Mouse (Mus musculus): ENCODE measurements around the gene Kazn.

The Kazn gene

DNA sequence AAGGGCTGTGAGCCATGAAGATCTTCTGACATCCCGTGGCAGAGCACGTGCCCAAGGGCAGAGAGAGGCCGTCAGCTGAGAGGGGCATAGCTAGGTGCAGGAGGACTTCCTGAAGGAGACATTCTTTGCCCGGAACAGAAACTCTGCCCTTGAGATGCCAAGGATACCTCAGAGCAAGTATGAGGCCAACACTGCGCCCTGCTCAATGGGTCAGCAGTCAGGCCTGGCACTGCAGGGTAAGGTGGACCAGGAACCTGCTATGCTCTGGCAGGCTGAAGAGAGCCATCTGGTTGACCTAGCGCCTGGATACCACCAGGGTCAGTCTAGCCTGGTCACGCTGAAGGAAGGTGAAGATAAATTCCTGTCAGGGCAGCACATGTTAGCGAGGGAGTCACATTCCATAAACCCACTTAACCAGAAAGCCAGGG, 46.0 kb downstream of the Kazn start:
- no peak for DNase-seq (ENCODE audit: low spot score in 2 of 2)

DNA sequence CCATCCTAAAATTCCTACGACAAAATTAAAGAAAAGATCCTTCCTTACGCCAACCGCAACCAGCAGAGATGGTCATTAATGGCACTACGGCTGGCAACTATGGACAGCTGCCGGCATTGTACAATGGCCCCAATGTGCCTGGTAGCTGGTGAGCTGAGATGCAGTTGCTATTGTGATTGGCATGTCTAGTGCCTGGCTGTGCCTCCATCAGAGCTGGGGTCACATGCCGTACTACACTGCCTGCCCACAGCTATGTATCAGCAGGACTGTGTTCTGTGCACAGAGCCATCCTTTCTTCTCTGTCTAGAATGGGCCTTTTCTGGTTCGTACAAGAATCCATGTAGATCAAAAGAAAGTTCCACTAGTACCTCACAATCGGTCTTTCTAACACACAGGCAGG, 49.2 kb downstream of the Kazn start:
- no peak for DNase-seq (ENCODE audit: low spot score in 2 of 2)

DNA sequence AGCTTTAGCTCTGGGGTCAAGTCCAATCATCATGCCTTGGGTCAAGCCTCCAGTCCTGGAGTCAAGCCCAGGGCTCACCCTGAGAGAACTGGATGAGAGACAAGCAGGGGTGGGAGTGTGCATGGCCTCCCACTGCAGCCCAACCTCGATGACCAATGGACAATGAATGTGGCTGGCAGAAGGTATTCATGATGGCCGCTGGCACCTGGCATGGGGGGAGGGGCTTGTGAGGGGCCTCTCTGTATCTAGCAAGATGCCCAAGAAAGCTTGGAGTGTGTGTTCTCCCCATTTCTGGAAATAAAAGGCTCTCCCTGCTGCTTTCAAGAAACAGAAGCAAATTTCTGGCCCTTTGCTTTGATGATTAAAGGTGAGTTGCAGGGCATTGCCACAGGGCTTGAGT, 50.7 kb downstream of the Kazn start:
- no peak for DNase-seq (ENCODE audit: low spot score in 2 of 2)

DNA sequence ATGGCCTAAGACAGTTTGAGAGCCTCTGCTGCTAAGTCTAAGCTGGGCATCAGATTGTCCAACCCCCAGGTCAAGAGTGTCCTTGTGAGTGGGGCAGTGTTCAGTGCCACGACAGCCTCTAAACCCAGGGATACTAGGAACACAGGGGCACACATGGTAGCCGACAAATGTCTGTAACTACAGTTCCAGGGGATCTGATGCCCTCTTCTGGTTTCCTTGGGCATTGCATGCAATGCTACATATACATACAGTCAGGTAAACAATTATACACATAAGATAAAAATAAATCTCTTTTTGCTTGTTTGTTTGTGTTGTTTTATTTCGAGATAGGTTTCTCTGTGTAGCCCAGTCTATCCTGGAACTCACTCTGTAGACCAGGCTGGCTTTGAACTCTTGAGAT, 53.0 kb downstream of the Kazn start:
- DNase-seq (ENCODE audit: low spot score in 2 of 2), result no peak

DNA sequence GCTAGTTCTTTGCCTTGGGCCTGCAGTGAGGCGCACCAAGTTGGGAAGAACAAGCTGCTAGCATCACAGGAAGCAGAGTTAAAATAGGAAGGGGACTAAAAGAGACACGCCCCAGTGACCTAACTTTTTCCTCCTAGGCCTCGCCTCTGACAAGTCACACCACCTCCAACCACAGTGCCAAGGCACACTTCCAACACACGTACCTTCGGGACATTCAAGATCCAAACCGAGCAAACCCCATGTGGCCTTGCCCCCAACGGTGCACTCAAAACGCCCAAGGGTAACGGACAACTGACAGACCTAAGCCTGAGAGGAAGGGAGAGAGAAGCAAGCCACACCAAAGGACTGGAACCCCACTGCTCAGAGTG, 53.7 kb downstream of the Kazn start:
- no peak for DNase-seq (ENCODE audit: low spot score in 2 of 2)

DNA sequence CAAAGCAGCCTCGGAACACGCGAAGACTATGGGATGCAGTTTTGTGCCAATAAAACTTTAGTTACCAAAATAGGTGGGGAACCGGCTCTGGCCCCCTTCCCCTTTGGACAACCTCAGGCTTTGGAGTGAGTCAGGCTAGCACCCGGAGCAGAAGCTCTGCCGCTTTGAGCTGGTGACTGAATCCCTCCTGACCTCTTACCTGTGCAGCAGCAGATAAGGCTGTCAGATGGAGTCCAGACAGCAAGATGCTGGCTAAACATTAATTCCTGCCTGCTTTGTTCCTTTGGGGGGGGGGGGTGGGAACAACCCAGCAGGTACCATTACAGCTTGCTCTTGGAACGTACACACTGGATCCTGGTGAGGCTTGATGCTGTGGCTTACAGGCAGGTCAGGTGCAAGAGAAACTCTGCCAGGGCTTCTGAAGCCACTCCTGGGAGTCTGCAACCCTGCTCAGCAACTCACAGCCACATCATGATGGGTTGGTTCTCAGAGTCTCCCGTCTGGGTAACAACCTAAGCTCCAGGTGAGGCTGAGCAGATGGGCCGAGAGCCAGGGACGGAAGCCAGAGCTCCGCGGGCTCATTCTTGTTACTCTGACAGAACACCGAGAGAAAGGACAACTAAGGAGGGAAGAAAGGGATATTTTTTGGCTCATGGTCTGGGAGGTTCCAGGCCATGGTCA, 54.2 kb downstream of the Kazn start:
- DNase-seq (ENCODE audit: low spot score in 2 of 2), result no peak

DNA sequence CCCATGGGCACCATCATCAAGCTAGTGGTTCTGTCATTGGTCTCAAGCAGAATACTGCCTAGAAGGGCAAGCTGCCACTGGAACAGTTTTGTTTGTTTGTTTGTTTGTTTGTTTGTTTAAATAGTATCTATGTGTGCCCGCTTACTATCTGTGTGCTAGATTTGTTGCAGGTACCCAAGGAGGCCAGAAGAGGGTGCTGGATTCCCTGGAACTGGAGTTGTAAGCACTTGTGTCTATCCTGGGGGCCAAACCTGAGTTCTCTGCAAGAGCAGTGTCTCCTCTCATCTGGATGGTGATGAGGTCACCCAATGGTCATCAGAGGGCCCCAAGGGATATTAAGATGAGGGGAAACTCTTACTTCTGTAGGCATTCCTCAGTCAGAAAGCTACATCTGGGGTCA, 55.6 kb downstream of the Kazn start:
- no peak for DNase-seq (ENCODE audit: low spot score in 2 of 2)

DNA sequence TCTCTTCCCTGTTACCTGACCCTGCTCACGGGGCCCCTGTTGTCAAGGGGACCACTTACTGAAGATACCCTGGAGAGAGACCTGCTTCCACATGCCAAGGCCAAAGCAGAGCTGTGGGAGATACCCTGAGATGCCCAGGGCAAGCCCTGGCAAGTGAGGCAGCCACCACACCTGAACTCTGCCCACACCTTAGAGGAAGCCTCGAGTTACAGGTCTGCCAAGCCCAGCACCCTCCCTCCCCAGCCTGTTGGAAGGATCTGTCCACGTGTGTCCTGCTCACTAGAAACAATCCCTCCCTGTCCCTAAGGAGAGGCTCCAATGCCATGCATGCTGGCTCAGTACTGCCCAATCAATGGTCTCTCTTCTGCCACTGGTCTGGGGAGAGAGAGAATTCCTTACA, 56.2 kb downstream of the Kazn start:
- DNase-seq (ENCODE audit: low spot score in 2 of 2), result no peak

DNA sequence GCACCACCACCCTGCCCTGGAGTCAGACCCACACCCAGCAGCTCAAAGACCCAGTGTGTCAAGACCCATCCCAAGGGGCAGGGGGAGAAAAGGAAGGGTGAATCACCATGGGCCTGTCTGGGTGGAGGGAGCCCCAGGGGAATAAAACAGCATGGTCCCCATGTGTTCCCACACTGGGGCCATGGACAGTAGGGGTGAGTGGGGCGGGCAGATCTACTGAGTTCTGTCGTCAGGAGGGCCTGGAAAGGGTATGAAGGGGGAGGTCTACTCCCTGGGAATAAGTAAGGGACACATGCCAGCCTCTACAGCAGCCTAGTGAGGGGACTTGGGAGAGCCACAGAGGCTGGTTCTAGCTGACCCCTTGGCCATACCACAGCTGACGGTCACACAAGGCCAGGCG, 57.6 kb downstream of the Kazn start:
- no peak for DNase-seq (ENCODE audit: low spot score in 2 of 2)

DNA sequence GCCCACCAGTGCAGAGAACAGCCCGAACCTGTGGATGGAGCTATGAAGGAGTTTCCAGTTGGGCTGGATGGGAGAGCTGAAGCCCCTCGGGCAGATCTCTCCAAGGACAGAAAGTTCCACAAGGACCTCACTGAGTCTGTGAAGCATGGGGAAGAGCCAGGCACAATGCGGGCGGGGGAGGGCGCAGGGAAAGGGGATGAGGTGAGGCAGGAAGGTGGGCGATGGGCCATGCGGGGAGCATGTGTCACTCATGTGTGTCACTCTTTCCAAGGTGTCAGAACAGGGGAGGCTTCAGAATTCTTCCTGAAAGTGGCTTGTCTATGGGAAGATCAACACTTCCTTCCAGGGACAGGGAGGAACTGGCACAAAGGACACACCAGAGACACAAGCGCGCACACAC, 58.3 kb downstream of the Kazn start:
- no peak for DNase-seq (ENCODE audit: low spot score in 2 of 2)

DNA sequence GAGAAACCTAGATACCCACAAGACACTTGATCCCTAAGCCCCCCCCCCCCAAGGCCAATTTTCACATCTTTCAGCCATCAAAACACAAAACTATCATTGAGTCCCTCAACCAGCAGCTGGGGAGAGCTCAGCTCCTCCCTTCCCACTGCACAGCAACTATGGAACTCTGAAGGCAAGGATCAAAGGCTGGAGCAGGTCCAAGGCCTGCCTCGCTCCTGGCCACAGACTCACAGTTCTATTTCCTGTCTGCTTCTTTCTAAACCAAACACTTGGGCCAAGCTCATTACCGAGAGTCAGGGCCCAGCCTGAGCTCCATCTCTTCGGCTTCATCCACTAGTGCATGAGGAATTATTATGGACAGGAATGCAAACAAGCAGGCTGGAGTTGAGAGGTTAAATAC, 58.9 kb downstream of the Kazn start:
- DNase-seq (ENCODE audit: low spot score in 2 of 2), result no peak

DNA sequence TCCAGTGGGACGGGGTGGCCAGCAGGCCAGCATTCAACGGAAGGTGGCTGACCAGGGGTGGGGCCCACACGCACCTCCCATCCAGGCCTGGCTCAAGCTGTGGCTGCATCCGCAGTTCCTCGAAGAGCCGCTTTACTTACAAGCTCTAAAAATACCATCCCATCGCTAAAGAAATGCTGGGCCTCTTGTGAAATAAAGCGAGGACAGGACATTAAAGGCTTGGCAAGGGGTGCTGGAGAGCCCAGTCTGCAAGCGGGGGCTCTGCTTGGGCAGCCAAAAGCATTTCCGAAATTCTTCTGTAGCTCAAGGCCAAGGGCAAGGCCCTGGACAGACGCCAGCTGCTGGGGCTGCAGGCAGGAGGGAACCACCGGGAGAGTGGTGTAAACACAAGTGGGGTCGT, 59.7 kb downstream of the Kazn start:
- DNase-seq (ENCODE audit: low spot score in 2 of 2), result no peak

DNA sequence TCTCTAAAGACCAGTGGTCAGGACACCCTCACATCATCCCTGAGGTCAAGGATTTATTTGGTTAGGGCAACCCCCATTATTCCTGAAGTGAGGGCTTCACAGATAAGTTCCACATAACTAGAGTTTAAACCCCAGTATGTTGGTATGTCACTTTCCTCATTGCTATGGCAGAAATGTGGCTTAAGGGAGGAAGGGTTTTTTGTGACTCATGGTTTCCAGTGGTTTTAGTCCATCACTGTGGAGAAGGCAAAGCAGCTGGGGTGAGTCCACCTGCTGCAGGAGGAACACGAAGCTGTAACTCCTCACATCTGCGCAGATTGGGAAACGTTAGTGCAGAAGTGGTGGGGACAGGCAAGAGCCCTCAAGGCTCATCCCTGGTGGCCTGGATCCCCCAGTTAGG, 62.5 kb downstream of the Kazn start:
- no peak for DNase-seq (ENCODE audit: low spot score in 2 of 2)

DNA sequence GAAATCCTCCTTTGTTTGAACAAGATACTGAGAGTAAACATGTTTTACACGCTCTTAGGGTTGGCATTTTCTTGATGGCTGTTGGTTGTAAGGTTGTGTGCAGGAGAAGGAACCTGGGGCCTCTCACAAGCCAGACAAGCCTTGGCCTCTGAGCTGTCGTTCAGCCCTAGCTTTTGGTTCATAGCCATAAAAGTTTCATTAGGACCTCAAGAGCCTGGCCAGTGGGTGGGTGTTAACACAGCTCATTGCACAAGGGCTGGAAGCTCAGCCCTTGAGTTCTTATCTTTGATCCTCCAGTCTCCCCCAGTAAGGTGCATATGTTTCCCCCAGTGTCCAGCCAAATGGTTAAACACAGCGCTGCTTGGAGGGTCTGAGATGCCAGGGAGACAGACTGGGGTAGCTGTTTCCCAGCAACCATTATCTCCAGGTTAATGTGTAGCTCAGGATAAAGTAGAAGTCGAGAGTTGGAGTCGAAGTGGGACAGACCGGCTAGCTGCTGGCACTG, 65.2 kb downstream of the Kazn start:
- no peak for DNase-seq (ENCODE audit: low spot score in 2 of 2)

DNA sequence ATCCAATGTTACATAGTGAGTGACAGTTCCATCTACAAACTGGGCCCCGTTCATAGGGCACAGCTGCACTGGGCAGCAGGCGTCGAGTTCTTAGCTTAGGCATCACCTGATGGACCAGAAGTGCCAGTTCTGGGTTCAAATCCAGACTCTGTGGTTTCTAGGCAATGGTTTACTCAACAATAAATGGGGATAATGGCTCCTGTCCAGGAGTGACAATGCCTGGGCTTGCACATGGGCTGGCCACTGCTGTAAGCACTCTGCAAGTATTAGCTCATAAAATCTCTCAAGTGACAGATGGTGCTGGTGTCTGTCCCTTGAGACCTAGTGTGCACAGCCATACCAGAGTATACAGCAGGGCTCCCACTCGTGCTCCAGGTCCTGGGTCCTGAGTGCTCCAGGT, 66.3 kb downstream of the Kazn start:
- DNase-seq (ENCODE audit: low spot score in 2 of 2), result no peak

DNA sequence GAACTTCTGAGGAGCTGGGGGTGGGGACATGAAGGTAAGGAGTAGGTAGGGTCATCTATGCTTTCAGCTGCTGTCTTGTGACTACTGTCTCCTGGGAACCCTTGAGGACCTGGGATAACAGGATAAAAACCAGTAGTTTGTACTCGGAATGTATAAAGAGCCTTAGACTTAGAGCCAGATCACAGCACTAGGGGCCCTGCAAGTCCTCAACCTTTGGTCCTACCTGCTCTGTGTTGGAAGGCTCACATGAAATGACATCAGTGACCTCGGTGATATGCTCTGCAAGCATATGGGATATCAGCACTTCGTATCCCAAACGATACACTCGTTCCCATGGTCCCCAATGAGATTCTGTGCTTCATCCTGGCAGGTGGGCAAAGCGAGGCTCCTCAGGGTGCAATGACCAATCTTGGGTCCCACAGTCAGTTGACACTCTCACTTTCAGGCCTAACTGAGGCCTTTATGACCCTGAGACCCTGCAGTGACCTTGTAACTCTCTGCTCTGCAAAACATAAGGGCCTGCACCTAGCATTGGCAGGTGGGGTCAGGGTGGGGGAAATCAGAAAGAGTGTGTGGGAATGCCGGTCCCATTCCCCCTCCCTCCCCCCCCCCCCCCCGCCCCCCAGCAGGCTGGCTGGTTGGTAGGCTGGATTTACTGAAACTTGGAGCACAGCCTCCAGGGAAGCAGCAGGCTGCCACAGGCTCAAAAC, 67.3 kb downstream of the Kazn start:
- no peak for DNase-seq (ENCODE audit: low spot score in 2 of 2)

DNA sequence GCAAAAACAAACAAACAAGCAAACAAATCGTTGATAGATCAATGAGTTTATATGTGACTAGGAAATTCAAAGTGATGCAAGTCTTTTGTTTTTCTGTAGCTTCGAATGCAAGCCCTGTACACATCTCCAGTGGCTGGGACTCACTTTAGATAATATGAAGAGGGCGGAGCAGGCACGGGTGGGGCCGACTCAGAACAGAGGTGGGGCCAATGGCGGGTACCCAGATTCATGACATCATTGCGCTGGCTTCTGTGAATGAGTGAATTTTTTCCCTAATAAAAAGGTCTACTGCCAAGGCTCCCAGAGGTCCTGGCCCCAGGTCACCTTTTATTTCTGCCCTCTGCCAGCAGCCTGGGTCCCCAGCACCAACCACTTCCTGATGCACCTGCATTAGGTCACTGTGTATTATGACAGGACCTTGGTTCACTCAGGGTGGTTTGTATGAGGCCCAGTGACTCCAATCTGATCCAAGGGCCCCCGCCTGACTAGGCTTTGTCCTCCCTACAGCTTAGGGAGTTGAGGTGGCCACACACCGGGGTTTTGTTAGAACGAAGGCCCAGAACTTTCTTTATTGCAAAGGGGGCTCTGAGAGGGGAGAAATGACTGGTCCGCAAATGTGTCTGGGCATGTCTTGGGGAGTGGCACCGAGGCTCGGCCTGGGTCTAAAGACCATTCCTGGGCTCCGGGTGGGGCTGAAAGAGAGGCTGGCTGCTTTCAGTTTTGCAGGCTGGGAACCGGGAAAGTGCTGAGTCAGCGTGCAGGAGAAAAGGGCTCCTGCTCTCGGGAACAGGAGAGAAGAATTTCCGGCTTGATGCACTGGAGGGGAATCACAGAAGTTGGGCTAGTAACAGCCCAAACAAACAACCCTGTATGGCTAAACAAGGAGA, 68.1 kb downstream of the Kazn start:
- DNase-seq (ENCODE audit: low spot score in 2 of 2), result no peak

DNA sequence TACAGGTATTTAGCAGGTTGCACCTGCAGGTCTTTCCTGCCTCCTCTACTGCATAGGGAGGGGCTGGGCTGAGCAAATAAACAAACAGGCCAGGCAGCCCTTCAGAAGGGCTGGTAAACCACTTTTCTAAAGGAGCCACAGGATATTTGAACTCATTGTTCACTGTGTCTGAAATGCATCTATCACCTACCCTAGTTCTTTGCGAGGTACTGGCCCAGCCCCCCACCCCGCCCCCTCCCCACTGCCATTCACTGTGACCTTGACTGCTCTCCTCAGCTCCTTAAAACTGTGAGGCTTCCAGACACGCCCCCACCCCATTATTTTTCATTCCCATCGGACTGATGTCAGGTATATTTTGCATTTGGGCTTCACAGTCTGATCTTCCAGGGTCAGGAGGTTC, 69.6 kb downstream of the Kazn start:
- no peak for DNase-seq (ENCODE audit: low spot score in 2 of 2)

DNA sequence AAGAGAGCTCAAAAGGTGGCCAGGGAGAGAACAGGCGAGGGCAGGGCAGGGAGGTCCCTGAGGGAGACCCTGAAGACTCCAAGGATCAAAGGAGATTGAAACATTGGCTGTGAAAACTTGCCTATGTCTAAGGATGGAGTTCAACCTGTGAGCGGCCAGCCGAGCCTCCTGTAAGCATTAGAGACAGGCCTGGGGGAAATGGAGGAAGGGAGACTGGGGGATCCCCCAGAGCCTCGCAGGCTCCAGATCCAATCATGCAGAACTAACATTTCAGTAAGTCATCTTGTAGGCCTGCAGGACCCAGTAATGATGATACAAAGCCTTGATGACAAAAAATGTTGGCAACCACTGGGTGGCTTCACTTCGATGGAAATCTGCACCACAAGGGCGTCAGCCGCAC, 70.8 kb downstream of the Kazn start:
- no peak for DNase-seq (ENCODE audit: low spot score in 2 of 2)

DNA sequence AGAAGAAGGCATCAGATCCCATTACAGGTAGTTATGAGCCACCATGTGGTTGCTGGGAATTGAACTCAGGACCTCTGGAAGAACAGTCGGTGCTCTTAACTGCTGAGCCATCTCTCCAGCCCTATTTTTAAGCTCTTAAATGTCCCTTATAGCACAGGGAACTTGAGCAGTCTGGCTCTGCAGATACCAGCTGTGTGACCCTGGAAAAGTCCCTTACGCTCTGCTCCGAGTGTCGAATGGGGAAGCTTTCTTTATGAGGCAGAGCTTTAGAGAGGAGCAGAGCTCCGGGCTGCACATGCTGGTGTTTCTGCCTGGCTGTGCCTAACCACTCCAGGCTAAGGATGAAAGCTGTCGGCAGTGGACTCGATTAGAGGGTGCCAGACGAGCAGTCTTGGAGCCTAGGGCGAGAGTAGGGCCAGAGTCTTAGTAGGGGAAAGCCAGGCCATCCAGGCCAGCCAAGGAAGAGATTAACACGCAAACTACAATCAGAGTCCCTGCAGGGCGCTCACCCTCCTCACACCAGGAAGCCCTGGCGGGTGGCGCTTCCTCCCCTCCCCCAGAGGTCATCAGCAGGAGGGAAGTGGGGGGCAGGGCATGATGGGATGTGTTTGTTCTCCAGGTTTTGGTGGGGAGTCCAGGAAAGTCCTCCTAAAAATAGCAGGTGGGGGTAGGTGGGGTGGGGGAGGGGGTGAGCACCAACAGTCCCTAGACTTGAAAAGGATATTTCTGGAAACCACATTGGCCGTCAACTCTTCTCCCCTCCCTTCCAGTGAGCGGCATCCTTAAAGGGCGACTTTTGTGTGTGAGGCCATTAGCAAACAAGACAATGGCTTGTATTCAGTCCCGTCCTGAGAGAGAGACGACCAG, 73.1 kb downstream of the Kazn start:
- DNase-seq (ENCODE audit: low spot score in 2 of 2), result no peak

DNA sequence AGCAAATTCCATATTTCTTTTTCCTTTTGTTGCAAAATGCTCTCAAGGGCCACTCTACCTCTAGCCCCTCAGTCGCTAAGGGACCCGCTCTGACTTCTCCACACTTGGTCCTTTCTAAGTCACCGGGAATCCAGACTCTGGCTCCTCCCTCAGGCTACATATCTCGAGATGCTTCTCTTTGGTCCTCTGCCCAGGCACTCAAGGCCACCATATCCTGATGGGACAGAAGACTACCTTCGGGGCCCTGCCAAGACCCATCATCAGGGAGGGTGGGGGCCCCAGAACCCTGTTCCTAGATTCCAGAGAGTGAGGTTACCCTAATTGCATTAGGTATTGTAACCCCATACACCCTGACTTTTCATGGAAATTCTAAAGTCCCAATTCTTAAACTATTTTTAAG, 73.8 kb downstream of the Kazn start:
- DNase-seq (ENCODE audit: low spot score in 2 of 2), result no peak

DNA sequence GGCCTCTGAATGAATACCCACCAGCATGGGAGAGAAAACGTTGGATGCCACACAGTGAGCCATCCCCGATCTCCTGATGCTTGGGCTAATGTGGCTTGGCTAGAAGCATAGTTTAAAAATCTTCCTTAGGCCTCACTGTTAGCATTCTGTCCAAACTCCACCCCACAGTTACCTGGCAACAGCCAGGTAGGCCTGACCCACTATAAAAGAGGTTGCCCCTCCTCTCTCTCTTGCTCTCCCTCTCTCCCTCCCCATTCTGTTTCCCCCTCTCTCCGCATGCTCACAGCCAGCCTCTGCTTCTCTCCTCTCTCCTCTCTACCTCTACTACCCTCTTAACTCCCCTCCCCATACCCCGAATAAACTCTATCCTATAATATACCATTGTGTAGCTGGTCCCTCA, 74.8 kb downstream of the Kazn start:
- DNase-seq (ENCODE audit: low spot score in 2 of 2), result no peak
